Mouse (Mus musculus): ENCODE data around the gene Gabpb2. TPM values are rescaled to one million over a fixed set of nuclear protein-coding genes. Genes with fewer than 3 reads are reported as not detected.

Gene Gabpb2
- total RNA-seq, 2 experiments from 2014 or later, result 7.1 to 10.0 TPM

DNA sequence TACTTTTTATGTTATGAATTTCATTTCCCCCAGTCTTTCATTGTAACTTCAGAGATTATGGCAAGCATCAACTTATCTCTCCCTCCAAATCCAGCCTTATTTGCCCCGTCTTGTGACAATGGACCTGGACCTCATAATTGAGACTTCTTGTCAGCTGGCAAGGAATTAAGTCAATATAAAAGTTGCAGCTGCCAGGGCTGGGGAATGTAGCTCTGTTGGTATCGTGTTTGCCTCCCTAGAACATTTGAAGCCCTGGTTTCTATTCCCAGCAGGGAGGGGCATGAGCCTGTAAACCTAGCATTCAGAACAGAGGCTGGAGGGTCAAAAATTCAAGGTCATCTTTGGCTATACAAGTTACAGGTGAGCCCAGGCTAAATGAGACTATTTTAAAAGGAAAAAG is 21.9 kb downstream of the Gabpb2 start:
- DNase-seq (ENCODE audit: low spot score), result no peak

DNA sequence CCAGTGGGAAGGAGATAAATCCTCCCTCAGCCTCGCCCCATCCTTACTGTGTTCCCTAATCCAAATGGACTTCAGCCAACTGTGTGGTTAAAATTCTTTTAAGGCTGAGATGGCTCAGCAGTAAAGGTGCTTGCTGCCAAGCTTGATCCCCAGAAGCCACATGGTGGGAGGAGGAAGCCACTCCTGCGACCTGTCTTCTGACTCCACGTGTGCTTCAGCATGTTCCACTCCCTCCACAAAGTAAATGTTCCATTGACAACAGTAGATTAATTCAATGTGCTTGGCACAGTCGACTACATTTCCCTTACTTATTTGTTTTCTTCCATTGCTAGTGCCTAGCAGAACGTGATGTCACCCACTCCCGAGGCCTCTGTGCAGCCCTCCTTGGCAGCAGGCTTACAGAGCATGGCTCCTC is 23.0 kb downstream of the Gabpb2 start:
- no peak for DNase-seq (ENCODE audit: low spot score)

- no peak for DNase-seq (ENCODE audit: low spot score)
Measured at GRCm38 (mm10) chr3:95186888-95187287, 30.8 kb downstream of the Gabpb2 start.

DNA sequence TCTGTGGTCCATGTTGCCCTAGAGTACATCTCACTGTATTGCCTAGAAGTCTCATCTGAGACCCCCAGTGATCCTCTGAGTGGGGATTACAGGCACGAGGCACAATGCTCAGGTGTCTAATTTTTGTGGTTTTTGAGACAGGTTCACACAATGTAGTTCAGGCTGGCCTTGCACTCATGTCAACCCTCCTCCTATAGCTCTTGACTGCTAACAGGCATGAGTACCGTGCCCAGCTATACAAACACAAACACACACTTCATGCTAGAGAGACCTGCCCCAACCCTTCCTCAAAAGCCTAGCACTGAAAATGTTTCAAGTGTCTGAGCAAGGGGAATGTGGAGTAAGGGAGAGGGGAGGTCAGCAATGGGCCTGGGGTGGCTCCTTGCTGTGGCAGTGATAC is 31.6 kb downstream of the Gabpb2 start:
- DNase-seq (ENCODE audit: low spot score), result no peak

DNA sequence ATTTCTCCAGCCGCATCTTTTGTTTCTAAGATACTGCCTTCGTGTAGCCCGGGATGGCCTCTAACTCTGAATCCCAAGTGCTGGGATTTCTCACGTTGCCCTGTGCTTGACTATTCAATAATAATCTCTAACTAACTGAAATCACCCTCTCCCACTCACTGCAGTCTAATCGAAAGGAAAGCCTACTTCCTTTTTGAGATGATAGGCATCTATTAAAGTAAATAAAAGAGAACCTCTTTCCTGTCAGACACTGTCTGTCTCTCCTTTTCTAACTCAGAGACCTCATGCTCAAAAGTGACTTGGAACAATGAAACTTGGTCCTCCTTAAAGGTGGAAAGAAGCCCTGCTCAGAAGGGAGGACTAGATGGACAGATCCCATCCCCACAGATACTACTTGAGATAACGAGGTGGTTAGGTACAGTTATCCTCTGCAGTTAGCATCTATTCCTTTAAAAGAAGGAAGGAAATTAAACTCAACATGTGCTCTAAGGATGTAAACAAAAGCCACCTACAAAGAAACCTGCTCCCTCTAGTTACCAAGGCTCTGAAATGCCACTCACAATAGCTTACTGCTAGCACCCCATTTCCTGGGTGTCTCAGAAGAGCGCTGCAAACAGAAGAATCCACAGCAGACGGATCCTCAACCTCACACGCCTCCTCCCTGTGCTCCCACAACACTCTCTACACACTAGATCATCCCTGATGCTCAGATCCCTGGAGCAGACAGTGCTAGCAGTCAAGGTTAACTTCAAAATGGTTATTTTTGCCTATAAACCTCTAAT is 32.7 kb downstream of the Gabpb2 start:
- no peak for DNase-seq (ENCODE audit: low spot score)

DNA sequence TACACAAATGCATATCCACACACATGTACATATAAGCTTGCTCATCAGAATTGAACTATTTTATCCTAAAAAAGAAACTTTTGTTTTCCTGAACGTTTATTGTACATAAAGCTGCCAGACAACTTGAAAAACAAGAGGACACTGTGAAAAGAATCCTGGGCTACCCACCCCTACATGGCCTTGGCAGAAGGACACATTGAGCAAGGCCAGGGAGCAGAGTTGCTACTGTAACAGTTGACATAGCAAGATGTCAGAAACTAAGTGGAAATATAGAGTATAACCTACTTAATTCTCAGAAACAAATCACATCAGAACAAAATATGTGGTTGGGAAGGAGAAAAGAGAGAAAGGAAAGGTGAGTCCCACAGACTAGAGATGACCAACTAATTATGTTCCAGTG is 35.9 kb downstream of the Gabpb2 start:
- no peak for DNase-seq (ENCODE audit: low spot score)

DNA sequence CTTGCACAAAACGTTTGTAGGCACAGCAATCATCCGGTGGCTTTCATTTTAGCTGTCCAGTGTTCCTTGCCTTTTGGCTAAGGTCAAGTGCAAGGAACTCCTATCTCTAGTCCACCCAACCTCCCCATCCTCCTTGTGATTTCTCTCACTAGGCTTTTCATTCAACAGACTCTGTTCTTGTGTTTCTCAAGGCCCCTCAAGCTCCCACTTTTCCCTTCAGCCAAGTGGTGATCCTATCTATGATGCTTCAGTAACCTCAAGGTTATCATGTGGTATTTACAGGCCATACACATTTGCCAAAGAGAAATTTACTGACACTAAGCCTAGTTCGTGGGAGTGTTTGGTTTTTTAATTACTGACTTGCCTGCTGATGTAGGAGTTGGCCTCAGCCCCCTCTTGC is 37.8 kb downstream of the Gabpb2 start:
- no peak for DNase-seq (ENCODE audit: low spot score)

DNA sequence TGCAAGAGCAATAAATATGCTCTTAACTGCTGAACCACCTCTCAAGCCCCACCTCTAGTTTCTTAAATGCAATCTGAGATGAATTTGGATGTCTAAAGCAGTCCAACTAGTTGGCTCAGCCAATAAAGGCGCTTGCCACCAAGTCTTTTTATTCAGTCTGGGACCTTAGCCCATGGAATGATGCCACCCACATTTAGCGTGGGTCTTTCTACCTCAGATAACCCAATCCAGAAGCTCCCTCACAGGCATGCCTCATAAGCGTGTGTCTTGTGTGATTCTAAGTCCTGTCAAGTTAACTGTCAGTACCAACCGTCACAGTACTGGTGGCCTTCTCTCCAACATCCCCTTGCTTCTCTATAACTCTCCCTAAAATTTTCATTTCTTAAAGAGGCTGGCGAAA is 38.8 kb downstream of the Gabpb2 start:
- DNase-seq (ENCODE audit: low spot score), result no peak

DNA sequence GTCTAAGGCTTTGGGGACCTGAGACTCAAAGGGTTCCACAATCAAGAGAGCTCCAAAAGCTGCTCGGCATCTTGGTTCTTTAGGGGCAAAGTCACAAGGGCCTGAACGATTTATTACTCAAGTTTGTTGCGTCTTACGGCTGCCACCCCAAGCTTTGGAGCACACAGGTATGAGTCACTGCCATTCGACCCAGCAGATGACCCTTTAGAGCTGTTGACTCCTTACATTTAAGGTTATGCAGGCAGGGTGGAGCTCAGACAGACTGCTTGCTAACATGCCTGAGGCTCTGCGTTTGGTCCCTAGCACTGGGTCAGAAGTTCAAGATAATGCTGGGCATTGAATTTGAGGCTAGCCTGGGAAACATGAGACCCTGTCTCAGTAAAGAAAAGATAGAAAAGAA is 40.1 kb downstream of the Gabpb2 start:
- DNase-seq (ENCODE audit: low spot score), result no peak

- DNase-seq (ENCODE audit: low spot score), result no peak
Measured at GRCm38 (mm10) chr3:95176500-95176899, 41.2 kb downstream of the Gabpb2 start.

DNA sequence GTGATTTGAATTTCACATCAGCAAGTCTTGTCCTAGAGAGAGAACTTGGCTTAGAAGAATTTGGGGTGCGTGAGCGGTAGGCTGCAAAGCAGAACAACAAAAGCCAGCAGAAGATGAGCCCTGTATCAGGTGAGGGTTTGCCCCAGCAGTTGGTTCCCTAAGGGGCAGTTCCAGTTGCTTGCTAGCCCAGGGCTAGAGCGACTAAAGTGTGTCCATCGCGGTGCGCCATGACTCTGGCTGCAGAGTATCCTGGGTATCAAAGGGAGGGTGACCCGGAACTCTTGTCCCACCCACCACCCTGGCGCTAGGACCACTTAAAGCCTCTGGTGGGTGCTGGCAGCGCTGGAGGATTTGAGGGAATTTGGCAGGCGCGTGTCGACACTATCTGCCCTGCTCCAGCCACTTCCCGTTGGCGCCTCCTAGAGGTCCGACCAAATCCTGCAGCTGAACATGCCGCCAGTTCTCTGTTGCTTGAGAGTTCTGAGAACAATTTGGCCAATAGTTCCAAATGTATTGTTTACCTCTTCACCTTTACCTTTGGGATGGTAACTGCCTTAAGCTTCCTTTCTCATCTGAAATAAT is 43.6 kb downstream of the Gabpb2 start:
- peak; percentile 89 for DNase-seq (ENCODE audit: low spot score)

DNA sequence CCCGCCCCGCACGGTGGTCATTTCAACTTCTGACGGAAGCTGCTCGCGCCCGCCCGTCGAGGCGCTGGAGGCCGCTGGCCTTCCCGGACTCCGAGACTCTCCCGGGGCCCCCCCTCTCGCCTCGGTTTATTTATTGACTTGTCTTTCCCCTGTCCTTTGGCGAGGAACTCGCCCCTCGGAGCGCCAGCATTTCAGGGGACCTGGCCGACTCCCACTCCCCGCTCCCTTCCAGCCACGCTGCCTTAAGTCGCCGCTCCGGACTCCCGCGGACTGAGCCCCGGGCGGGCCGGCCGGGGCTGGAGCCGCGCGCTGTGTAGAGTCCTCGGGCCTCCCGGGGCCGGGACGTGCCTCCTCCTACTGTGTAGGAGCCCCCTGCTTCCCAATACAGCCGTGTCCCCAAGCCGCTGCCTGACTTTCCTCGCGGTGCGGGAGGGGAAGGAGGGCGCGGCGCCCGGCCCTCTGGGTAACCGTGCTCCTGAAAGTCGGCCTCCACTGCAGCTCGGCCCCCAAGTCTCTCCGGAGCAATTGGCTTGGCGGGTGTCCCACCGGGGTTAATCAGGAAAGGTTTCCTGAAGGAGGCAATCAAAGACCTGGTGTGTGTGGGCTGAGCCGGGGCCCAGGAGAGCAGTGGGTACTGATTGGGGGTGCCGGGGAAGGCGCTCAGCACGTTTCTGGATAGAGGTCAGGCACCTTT is 44.3 kb downstream of the Gabpb2 start:
- DNase-seq (ENCODE audit: low spot score), result no peak

DNA sequence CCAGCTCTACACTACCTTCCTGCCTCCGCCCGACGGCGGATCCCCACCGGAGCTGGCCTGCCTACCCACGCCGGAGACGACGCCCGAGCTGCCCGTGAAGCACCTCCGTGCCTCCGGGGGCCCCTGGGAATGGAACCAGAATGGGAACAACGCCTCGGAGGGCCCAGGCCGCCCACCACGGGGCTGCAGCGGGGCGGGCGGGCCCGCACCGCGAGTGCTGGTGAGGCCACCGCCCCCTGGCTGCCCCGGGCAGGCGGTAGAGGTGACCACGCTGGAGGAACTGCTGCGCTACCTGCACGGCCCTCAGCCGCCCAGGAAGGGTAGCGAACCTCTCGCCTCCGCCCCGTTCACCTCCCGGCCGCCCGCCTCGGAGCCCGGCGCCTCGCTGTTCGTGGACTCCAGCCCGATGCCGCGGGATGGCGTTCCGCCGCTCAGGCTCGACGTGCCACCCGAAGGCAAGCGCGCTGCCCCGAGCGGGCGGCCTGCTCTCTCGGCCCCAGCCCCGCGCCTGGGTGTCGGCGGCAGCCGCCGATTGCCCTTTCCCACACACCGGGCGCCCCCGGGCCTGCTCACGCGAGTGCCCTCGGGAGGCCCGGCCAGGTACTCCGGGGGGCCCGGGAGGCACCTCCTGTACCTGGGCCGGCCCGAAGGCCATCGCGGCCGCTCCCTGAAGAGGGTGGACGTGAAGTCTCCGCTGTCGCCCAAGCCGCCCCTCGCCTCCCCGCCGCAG is 45.0 kb downstream of the Gabpb2 start:
- no peak for DNase-seq (ENCODE audit: low spot score)

DNA sequence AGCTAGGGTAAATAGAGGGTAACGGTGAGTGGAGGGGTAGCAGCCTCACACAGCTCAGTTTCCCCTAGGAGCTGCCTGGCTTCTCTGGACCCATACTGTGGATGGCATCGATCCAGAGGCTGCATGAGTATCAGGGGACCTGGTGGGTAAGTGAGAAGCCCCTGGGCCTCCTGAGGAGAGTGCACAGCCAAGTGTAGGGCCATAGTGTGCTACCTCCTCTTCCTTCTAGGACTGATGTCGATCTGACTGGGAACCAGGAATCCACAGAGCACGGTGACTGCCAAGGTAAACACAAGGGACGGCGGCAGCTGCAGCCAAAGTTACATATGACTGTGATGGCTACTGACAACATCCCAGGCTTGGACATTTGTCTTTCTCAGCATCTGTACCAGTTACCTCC is 46.6 kb downstream of the Gabpb2 start:
- no peak for DNase-seq (ENCODE audit: low spot score)

- DNase-seq (ENCODE audit: low spot score), result no peak
Measured at GRCm38 (mm10) chr3:95169996-95170395, 47.7 kb downstream of the Gabpb2 start.

GRCm38 (mm10) chr3:95164840-95165239 is 52.9 kb downstream of the Gabpb2 start:
- DNase-seq (ENCODE audit: low spot score), result no peak

DNA sequence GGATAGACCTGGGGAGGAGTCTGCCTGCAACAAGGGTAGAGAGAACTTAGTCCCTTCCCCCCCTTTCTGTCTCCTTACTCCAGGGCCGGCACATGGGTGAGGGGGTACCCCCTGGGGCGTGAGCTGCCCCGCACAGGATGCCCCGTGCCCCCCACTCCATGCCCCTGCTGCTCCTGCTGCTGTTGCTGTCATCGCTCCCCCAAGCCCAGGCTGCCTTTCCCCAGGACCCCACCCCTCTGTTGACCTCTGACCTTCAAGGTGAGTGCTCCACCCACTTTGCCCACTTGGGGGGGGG is 53.5 kb downstream of the Gabpb2 start:
- DNase-seq (ENCODE audit: low spot score), result no peak

- DNase-seq (ENCODE audit: low spot score), result peak; percentile 88
Measured at GRCm38 (mm10) chr3:95163419-95164255, 54.1 kb downstream of the Gabpb2 start.

DNA sequence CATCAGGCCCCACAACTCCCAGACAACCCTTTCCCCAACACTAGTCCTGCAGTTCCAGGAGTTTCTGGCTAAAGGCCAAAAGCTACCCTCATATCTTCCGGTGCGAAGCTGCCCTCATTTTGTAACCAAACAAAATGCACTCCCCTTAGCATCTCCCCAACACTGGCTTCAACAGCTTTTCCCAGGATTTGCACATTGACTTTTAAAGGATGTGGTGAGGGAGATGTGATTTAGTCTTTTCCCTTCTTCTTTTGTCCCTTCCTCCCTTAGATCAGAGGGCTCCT is 55.4 kb downstream of the Gabpb2 start:
- DNase-seq (ENCODE audit: low spot score), result no peak

DNA sequence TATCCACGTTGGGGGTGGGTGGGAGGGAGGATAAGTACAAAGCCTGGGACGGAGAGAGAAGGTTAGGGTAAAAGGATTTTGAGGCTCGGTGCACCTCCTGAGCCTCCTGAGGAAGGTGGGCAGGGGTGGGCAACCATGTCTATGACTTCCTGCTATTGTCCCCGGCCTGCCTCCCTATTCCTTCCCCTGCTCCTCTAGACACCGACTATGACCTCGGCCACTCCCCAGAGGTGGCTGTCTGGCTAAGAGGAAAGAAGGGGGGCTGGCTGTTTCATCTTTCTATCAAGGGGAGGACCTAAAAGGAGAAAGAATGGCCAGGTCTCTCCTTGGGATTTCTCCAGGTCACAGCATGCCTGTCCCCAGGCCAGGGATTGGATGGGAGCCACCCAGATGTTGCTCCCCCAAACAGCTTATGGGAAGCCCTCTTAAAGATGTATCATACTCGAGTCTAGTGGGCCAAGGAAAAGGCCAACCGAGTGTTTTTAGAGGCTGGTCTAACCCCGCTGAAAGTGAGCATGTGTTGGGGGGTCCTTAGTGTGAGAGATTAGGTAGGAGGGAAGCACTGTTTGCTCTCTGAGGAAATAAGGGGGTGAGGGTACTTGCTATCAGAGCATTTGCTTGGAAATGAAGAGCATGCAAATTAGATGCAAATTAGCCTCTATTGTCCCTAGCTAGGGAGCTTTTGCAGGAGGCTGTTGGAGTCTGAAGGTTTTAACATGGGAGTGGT is 55.9 kb downstream of the Gabpb2 start:
- DNase-seq (ENCODE audit: low spot score), result no peak

DNA sequence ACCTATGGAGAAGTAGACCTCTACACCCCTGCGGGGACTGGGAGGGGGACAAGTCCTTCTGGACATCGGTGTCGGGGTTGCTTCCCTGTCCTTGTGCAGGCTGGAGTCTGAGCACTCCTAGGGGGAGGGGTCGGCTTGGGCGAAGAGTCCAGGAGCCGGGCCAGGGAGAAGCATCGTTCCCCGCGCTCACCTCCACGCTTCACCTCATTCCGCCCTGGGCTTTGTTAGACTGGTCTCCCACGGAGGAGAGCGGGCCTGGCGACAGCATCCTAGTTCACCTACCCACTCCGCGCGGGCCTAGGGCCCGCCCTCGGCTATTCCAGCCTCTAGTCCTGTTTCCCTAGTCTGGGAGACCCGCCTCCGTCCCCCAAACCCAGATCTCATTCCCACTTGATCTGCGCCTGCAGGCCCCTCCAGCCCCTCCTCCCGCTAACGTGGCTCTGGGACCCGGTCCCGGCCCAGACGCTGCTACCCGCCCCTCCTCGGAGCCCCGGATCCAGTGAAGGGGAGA is 56.6 kb downstream of the Gabpb2 start:
- no peak for DNase-seq (ENCODE audit: low spot score)

Data from gastrocnemius, adult 18-20 months (tissue).